Mouse (Mus musculus) hindlimb bud, embryonic 11.5 days (tissue): Measurements from ENCODE around the gene Lpcat1.
A peak's percentile ranks its signal among the peaks of the same experiment; 100 is the strongest.

Source experiments
- DNase-seq: peaks from one replicate; pipeline ENCODE4 v3.0.0-alpha.2; 2012; ENCODE audit warnings: low read depth, low spot score; ENCODE audit errors: extremely low spot score

The Lpcat1 gene

GRCm38 (mm10) chr13:73467034-73467420, at the start of gene Lpcat1:
TSS of gene Lpcat1 (plus strand) at chr13:73467197.
- peak; percentile 52 for DNase-seq

GRCm38 (mm10) chr13:73417478-73418220, 49.3 kb upstream of the Lpcat1 start:
- DNase-seq: peak; percentile 2

GRCm38 (mm10) chr13:73418297-73418696, 48.7 kb upstream of the Lpcat1 start:
- no peak for DNase-seq

GRCm38 (mm10) chr13:73419244-73419643, 47.8 kb upstream of the Lpcat1 start:
- no peak for DNase-seq

- DNase-seq: no peak
Measured at GRCm38 (mm10) chr13:73423043-73423442, 44.0 kb upstream of the Lpcat1 start.

GRCm38 (mm10) chr13:73425035-73425434, 42.0 kb upstream of the Lpcat1 start:
- DNase-seq: no peak

- peak; percentile 37 for DNase-seq
Measured at GRCm38 (mm10) chr13:73425839-73426490, 41.0 kb upstream of the Lpcat1 start.

GRCm38 (mm10) chr13:73426587-73426986, 40.4 kb upstream of the Lpcat1 start:
- no peak for DNase-seq

- DNase-seq: no peak
Measured at GRCm38 (mm10) chr13:73429605-73430321, 37.2 kb upstream of the Lpcat1 start.

GRCm38 (mm10) chr13:73432466-73433149, 34.4 kb upstream of the Lpcat1 start:
- no peak for DNase-seq

GRCm38 (mm10) chr13:73433681-73434535, 33.1 kb upstream of the Lpcat1 start:
- no peak for DNase-seq

- DNase-seq: no peak
Measured at GRCm38 (mm10) chr13:73434687-73435086, 32.3 kb upstream of the Lpcat1 start.

- no peak for DNase-seq
Measured at GRCm38 (mm10) chr13:73435662-73436061, 31.3 kb upstream of the Lpcat1 start.

- DNase-seq: no peak
Measured at GRCm38 (mm10) chr13:73439057-73439456, 27.9 kb upstream of the Lpcat1 start.

GRCm38 (mm10) chr13:73441032-73441431, 26.0 kb upstream of the Lpcat1 start:
- no peak for DNase-seq

- no peak for DNase-seq
Measured at GRCm38 (mm10) chr13:73441686-73442085, 25.3 kb upstream of the Lpcat1 start.

- no peak for DNase-seq
Measured at GRCm38 (mm10) chr13:73442431-73442830, 24.6 kb upstream of the Lpcat1 start.

GRCm38 (mm10) chr13:73443093-73443821, 23.7 kb upstream of the Lpcat1 start:
- no peak for DNase-seq

- no peak for DNase-seq
Measured at GRCm38 (mm10) chr13:73445087-73445486, 21.9 kb upstream of the Lpcat1 start.

- no peak for DNase-seq
Measured at GRCm38 (mm10) chr13:73446076-73446475, 20.9 kb upstream of the Lpcat1 start.
